Mouse (Mus musculus): ENCODE measurements around the gene Clec2l.

GRCm38 (mm10) chr6:38622406-38622805, 40.5 kb upstream of the Clec2l start:
- no peak for TF ChIP-seq CTCF (IDR thresholded peaks at IDR 0.05; ENCODE audit: insufficient read depth, low read length)
- no peak for TF ChIP-seq POLR2A (IDR thresholded peaks at IDR 0.05; ENCODE audit: borderline replicate concordance, extremely low read depth, low read depth, low read length)
